Mouse (Mus musculus): ENCODE data around the gene Stk4. TPM values are rescaled to one million over a fixed set of nuclear protein-coding genes. Genes with fewer than 3 reads are reported as not detected.

Stk4 gene
- polyA plus RNA-seq, 1 experiment: 21.3 TPM

DNA sequence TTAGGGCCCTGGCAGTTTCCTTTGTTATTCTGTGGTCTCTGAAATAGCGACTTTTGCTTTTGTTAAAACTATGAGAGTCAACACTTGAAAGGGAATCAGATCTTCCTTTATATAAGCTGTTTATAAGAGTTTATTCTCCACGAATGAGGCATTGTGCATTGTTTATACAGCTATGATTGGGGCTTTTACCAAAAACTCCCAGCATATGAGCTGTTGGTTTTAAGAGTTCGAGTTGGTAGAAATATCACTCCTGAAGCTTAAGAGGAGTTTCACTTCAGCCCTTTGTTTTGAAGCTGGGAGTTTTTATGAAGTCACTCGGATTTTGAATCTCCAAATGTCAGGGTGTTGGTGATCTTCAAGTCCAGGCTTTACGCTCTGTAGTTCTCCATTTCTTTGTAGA, 7.8 kb downstream of the Stk4 start:
- no peak for DNase-seq (ENCODE audit: extremely low spot score in 1 of 2, low spot score in 1 of 2)

DNA sequence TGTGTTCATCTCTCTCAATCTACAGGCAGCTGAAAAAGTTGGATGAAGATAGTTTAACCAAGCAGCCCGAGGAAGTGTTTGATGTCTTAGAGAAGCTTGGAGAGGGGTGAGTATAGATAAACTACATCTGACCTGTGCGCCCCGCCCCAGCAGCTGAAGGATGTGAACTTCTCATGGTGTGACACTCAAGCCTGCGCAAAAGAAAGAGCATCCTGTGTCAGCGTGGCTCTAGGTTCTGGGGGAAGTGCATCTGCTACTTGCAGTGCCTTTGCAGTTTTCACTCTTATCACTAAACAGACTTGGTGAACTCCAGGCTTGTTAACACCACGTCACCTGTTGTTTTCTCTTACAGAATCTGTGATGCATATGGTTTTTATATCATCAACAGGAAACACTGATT, 9.4 kb downstream of the Stk4 start:
- no peak for DNase-seq (ENCODE audit: extremely low spot score in 1 of 2, low spot score in 1 of 2)

DNA sequence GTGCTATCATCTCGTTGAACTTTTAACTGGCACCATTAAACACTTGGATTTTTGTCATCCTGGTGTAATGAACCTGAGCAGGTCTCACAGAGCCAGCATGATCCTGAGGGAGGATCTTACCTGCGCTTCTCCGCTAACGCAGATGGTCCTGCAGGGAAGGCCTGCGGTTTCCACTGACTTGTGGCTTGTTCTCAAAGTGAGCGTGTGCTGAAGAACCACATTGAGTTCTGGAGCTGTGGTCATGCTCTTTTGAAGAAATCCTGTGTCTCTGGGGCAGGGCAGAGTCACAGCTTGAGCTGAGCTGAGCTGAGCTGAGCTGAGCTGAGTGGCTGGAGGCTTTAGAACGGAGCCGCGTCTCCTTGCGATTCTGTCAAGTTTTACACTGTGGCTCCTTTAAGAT, 11.5 kb downstream of the Stk4 start:
- no peak for DNase-seq (ENCODE audit: extremely low spot score in 1 of 2, low spot score in 1 of 2)

DNA sequence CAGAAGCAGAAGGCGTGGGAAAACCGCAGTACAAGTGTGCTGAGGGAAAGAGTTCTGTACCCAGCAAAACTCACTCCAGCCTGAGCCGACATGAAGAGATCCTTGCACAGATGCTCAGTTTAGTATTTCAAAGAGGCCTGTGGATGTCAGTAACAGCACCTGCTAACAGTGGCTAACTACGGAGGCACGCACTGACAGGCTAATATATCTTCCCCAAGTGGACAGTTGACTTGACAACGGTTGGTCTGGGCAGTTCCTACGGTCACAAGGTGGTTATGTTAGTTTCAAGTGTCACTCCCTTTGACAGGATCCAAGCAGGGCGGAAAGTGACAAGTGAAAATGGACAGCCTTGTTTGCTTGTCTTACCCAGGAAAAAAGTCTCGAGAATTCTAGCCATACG, 12.1 kb downstream of the Stk4 start:
- no peak for DNase-seq (ENCODE audit: extremely low spot score in 1 of 2, low spot score in 1 of 2)

DNA sequence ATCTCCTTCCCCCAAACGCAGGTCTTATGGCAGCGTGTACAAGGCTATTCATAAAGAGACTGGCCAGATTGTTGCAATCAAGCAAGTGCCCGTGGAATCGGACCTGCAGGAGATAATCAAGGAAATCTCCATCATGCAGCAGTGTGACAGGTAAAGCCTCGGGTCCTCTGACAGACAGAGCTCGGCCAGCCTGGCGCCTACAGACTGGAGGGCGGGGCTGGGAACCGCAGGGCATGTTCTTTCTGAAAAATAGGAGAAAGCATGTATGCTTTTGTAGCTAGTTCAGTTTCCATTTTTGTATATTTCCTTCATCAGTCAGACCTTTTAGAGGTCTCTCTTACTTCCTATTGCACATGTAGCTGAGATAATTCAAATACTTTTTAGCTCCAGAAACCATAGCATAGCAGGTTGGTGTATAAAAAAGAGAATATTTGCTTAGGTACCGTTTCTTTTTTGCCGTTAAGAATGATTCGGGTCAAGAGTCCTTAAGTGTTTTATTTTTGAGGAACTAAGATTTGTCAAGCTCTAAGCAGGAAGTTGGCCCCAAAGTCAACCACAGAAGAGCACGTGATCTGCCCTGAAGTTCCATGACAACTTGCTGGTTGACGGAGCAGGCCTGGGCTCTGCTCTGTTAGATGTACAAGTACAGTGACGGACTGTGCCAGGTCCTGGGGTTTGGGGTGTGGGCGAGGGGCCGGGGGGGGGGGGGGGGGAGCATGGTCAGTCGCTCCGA, 13.7 kb downstream of the Stk4 start:
- DNase-seq (ENCODE audit: extremely low spot score in 1 of 2, low spot score in 1 of 2): no peak

DNA sequence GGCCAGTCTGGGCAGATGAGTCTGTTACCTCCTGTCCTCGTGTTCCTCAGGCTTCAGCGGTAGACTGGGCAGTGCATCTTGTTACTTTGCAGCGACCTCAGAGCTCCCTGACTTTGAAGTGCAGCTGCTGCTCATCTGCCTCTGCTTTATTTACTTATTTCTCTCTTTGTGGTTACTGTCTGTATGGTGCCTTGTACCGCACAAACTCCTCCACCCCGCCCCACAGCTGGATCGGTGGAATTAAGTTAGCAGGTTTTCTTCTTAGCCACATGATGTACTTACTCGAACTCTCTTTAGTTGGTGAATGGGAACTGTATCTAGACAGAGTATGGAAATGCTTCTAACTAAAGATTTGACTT, 14.2 kb downstream of the Stk4 start:
- DNase-seq (ENCODE audit: extremely low spot score in 1 of 2, low spot score in 1 of 2): no peak

DNA sequence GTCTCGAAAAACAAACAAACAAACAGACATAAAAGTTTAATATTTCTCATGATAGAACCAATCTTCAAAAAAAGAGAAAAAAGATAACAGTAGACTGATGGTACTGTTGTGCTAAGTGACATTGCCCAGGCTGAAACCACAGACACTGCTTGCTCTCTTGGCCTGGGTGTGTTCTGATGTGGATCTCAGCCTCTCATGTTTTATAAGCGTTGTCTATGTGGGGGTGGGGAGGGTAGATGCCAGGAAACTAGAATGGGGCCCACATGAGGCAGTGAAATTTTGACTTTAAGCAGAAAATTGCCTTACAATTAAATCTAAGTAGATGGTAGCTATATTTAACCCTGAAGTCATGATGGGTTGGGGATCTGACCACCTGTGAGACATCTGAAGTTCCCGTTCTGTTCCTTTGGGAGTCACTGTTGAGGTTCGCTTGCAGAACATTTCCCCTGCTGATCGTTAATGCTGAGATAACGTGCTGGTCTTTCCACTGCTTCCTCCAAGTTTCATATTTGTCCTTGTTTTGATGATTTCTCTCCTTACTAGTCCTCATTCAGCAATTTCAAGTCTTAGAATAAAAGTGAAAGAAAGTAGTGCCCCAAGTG, 17.4 kb downstream of the Stk4 start:
- DNase-seq (ENCODE audit: extremely low spot score in 1 of 2, low spot score in 1 of 2): no peak

DNA sequence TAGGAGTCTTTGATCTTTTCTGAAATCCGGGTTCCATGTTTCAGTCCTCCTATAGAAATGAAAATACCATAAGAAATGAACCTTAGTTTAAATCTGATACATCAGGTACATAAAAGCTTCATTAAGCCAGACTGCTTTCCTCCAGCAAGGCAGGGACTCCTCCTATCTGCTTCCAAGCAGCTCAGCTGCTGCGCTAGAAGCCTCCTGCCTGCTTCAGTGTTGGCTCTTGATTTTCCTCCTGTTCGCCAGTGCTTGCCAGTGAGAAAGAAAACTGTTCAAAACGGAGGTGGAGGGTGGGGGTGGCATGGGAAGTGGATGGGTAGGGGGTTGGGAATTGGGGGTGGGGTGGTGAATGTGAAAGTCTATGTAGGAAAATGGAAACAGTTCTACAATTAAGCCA, 19.4 kb downstream of the Stk4 start:
- DNase-seq (ENCODE audit: extremely low spot score in 1 of 2, low spot score in 1 of 2): no peak

DNA sequence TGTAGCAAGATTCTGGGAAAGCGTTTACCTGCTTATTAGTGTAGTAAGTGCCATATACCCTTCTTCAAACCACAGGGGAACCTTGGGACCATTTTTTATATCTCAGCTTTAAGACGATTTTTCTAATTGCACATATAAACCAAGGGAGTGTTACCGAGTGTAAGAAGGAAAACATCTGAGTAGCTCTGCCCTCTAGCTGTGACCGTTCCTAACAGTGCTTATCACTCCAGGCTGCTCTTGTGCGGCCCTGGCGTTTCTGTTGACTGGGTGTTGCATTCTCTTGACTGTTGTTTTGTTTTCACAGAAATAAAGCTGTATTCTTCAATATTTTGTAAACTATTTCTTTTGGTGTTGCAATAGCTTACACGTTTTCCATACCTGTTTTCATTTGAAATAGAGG, 24.0 kb downstream of the Stk4 start:
- DNase-seq (ENCODE audit: extremely low spot score in 1 of 2, low spot score in 1 of 2): no peak

DNA sequence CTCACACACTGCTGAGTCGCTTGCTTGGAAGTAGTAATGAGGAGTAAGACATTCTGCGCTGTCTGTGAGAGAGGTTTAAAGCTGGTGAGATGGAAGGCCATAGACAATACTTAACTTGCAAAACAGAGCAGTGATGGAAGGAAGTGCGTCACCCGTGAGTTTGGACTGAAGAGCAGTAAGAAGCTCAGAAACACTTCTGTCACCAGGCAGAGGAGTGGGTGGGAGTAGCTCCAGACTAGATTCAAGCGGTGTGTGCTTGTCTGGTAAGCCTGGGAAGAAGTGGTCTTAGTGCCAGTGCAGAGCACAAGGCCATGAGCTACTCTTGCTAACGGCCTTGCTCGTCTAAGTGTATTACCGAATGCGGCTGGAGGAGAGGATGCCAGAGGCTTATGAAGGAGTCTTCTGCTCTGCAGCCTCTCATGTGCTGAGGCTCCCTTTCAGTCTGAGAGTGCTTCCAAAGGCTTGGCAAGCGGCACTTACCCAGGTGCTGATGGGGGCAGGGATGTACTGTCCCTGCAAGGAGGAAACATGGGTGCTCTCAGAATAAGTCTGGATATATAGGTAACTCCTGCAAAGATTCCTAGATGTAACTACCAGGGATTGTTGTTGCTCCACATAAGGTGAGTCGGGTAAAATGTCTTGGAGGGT, 28.6 kb downstream of the Stk4 start:
- DNase-seq (ENCODE audit: extremely low spot score in 1 of 2, low spot score in 1 of 2): peak in 1 of 2 experiments; percentile 53

DNA sequence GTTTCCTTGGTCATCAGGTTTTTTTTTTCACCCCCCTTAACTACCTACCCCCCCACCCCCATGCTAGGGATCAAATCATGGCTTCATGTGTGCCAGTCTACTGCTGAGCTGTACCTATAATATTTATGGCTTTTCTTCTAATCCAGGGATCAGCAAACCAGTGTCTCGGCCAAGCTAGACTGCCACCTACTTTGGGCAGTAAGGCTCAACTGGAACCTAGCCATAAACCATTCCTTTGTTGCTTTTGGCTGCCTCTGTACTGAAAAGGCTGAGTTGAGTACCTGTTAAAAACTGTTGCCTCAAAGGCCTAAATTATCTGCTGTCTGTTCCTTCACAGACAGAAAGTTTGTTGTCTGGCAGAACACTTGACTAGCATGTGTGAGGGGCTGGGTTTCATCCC, 31.8 kb downstream of the Stk4 start:
- DNase-seq (ENCODE audit: extremely low spot score in 1 of 2, low spot score in 1 of 2): no peak

DNA sequence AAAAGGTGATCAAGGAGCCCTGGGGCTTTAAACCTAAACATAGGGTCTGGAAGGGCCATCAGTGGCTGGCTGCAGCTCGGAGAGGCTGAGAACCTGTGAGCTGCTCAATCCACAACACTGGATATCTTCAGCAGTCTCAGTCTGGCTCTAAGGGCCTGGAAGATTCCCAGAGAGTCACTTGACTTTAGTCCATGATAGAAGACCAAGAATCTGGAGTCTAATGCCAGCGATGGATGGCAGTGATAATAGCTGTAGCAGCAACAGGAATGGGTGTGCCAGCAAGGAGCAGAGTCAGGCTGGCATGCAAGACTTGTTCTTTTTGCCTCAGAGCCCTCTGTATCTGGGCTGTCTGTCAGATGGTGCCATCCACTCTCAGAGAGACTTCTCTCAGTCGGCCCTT, 32.2 kb downstream of the Stk4 start:
- DNase-seq (ENCODE audit: extremely low spot score in 1 of 2, low spot score in 1 of 2): no peak

DNA sequence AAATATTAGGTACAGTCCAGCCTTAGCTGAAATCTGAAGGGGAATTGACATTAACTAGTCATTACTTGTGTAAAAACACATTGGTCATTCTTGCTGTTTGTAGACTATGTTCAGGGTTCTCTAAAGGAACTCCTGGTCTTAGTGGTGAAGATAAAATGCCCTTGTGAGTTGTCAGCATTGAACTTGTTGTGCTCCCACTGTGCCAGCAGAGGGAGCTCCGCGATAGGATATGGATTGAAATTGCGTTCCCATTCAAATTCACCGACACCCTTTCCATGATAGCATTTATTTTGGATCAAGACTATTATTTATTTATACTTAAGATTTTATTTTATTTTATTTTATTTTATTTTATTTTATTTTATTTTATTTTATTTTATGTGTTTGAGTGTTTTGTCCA, 33.4 kb downstream of the Stk4 start:
- peak in 1 of 2 experiments; percentile 83 for DNase-seq (ENCODE audit: extremely low spot score in 1 of 2, low spot score in 1 of 2)

DNA sequence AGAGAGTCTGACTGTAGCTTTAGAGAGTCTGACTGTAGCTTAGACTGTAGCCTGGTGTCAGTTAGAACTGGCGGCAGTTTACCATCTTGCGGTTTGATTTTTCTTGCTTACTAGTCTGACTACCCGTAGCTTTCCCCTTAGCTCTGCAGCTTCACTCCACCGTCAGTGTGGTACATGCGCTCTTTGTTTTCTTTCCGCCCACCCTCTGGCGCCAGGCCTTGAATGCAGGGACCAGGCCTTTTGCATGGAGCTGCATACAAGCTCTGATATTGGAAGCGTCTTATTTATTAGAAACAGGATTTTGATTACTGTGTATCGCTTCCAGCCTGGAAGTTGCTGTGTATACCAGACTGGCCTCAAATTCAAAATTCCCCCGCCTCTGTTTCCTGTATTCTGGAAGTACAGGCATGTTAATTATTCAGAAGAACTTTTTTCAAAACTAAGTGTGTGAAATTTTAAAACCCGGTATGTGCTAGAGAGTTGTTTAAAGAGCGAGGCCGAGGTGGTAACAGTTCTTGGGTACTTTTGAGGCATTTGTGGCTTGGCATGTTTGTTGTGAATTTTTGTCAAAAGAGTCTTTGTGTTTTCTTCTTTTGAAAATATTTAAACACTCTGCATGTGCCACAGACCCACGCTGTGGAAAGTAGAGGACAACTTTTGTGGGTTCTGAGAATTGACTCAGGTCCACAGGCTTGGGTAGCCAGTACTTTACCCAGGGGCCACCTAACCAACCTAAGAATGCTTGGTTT, 36.3 kb downstream of the Stk4 start:
- no peak for DNase-seq (ENCODE audit: extremely low spot score in 1 of 2, low spot score in 1 of 2)

DNA sequence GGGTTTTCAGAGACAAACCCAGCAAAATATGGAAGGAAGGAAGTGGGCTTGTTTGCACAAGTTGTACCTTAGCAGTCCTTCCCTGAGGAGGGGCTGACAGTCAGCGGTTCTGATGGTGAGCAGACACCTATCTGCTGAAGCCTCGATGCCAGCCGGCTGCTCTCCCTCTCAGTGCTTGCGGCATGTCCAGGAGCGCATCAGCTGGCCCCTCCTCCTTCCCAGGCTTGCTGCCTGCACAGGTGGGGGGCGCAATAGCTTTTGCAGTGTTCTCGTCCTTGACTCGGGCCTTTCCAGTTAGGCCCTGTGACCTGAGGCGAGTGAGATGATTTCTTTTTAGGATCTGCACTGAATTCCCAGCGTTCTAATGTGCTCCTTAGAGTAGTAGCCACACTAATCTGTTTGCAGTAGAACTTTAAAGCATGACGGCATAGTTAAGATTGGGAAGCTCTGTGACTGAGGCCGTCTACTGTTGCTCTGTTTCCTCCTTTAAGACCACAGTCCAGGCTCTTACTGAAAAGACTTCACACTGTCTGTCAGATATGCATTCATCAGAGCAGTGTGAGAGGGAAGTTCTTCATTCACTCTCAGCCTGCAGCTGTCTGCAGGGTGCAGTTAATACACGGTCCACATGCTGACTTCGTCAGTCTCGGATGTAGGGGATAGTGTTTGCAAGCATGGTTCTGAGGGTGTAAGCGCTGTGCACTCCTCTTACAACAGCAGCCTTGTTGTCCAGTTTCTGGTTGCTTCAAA, 37.2 kb downstream of the Stk4 start:
- no peak for DNase-seq (ENCODE audit: extremely low spot score in 1 of 2, low spot score in 1 of 2)

DNA sequence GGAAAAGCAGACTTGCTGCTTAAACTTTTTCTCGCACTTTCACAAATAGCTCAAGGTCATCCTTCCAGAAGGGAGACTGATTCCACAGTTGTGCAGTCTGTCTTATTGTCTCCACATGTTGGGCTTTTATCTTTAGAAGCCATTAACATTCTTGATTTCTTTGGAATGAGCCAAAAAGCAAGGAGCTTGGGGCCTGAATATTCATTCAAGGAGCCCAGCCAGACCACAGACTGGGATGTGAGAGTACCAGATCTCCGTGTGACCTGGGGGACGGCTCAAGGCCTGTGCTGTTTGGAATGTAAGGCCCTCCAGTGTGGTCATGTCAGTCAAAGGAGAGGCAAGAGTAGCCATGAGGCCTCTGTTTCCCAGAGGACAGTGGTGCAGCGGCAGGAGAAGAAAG, 38.4 kb downstream of the Stk4 start:
- no peak for DNase-seq (ENCODE audit: extremely low spot score in 1 of 2, low spot score in 1 of 2)

DNA sequence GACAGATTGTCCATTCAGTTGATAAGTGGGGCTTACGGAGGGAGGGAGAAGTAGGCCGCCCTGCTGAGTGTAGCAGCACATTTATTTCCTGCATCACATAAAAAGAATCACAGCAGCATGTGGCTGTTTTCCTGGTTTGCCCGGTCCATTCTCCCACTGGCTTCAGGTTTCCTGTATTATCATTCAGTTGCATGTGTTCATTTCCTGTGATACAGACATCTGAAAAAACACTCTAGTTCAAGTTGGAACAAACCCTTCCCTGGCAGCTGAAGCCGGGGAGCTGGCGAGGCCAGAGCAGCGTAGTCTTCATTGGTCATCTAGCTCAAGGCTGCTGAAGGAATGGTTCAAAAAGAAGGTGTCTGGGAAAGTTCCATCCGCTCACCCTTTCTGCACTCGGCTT, 41.4 kb downstream of the Stk4 start:
- DNase-seq (ENCODE audit: extremely low spot score in 1 of 2, low spot score in 1 of 2): no peak

DNA sequence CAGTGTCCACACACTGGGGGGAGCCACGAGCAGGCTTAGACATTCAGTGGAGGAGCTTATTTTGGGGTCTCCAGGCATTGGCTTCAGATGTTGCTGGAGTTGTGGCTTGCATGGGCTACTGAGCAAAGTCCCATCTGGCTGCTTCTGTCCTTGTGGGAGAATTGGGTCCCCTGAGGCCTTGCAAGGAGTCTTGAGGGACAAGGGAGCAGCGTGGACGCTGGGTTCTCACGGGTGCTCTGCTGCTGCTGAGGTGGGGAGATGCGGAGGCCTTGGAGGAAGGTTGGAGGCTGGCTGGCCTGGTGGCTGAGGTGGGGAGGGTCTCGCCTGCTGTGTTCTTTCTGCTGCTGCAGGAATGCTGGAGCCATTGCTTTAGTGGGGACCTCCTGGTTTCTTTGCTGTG, 43.9 kb downstream of the Stk4 start:
- no peak for DNase-seq (ENCODE audit: extremely low spot score in 1 of 2, low spot score in 1 of 2)

DNA sequence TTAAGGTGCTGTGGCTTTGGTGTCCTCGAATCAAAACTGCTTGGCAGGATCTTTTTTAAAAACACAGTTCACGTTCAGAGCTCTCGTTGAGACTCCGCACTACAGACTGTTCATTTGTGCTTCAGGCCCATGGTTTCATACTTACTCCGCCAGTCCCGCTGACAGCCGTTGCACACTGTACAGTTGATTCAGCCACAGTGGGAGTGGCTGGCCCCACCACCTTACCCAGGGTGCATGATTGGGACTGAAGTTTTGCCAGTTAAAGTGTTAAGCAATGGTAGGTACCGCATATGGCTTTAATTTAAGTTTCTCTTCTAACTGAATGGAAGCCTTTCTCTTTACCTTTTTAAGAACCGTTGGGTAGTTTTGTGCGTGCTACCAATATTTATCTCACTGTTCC, 45.4 kb downstream of the Stk4 start:
- DNase-seq (ENCODE audit: extremely low spot score in 1 of 2, low spot score in 1 of 2): no peak

DNA sequence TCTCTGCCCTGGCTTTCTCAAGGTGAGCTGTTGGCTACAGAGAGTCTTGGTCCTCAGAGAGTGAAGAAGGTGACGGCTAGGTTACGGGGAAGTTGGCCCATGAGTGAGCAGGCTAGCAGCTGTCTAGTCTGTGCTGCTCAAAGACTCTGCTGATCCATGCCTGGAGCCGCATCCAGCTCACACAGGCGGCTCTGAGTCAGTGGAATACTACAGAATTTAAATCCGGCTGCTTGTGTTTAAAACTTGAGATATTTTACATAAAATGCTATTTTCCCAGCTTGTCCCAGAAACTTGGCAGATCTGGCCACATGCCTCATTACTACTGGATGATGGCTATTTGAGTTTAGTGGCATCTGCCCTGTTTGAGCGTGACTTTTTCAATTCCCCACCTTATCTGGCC, 49.4 kb downstream of the Stk4 start:
- peak in 1 of 2 experiments; percentile 58 for DNase-seq (ENCODE audit: extremely low spot score in 1 of 2, low spot score in 1 of 2)

Measured in frontal cortex, adult 2 months (tissue).